Mouse (Mus musculus) intestine, postnatal 0 days (tissue): Measurements from ENCODE around the gene Meis1. TPM values are rescaled to one million over a fixed set of nuclear protein-coding genes. Genes with fewer than 3 reads are reported as not detected.

Experiments used
- ATAC-seq: fragments of 200-750 bp; cut with Nextera tagmentation; 2 replicates; pipeline ENCODE4 v1.8.0; 2017; ENCODE audit warnings: mild to moderate bottlenecking, moderate TSS enrichment, moderate library complexity
- H3K27ac ChIP-seq: fragments of 300-500 bp; sonication (generic); 2 replicates; pipeline ENCODE4 v1.5.1; 2014; ENCODE audit warnings: mild to moderate bottlenecking, low read depth, low read length, moderate library complexity
- H3K27me3 ChIP-seq: fragments of 300-500 bp; sonication (generic); replicated peaks from 2 replicates; pipeline ENCODE4 v1.6.1; 2014; ENCODE audit warnings: low read length, mixed read lengths; ENCODE audit not compliant: control insufficient read depth, insufficient read depth
- H3K36me3 ChIP-seq: fragments of 300-500 bp; sonication (generic); 2 replicates; pipeline ENCODE4 v1.6.1; 2014; ENCODE audit warnings: mild to moderate bottlenecking, moderate library complexity; ENCODE audit not compliant: control insufficient read depth, insufficient read depth
- H3K4me1 ChIP-seq: fragments of 300-500 bp; sonication (generic); replicated peaks from 2 replicates; pipeline ENCODE4 v1.6.1; 2014; ENCODE audit warnings: antibody characterized with exemption, low read length, mixed read lengths; ENCODE audit not compliant: control insufficient read depth, insufficient read depth
- H3K4me2 ChIP-seq: fragments of 300-500 bp; sonication (generic); replicated peaks from 2 replicates; pipeline ENCODE4 v1.6.1; 2014; ENCODE audit warnings: low read depth, mild to moderate bottlenecking, moderate library complexity
- H3K4me3 ChIP-seq: fragments of 300-500 bp; sonication (generic); 2 replicates; pipeline ENCODE4 v1.5.1; 2014; ENCODE audit warnings: low read depth, low read length
- H3K9ac ChIP-seq: fragments of 300-500 bp; sonication (generic); 2 replicates; pipeline ENCODE4 v1.6.1; 2014; ENCODE audit warnings: mild to moderate bottlenecking, low read depth, low read length
- H3K9me3 ChIP-seq: fragments of 300-500 bp; sonication (generic); 2 replicates; pipeline ENCODE4 v1.6.1; 2016; ENCODE audit warnings: mixed run types; ENCODE audit not compliant: control insufficient read depth
- CTCF ChIP-seq: sonication (generic); IDR thresholded peaks from 2 replicates; pipeline ENCODE4 v1.5.1; 2016; ENCODE audit warnings: low read depth, mild to moderate bottlenecking, control low read depth, antibody characterized with exemption, moderate library complexity
- WGBS: fragments of 180-500 bp; shearing (Covaris S2); extraction: QIAGEN DNeasy Blood & Tissue Kit; methylation state at CpG from one replicate; pipeline ENCODE4 v1.1.7; 2014; 5-methylcytosine and 5-hydroxymethylcytosine counted together
- polyA plus RNA-seq: library from polyadenylated mRNA; unstranded; fragments of >200 nt; fragmentation: Nextera tagmentation; extraction: Ambion mirVana; gene quantifications from 2 replicates; pipeline ENCODE4 v1.2.1, GENCODE M21; 2015

The Meis1 gene
- polyA plus RNA-seq, 1 experiment from 2014 or later: 22.9 TPM

DNA sequence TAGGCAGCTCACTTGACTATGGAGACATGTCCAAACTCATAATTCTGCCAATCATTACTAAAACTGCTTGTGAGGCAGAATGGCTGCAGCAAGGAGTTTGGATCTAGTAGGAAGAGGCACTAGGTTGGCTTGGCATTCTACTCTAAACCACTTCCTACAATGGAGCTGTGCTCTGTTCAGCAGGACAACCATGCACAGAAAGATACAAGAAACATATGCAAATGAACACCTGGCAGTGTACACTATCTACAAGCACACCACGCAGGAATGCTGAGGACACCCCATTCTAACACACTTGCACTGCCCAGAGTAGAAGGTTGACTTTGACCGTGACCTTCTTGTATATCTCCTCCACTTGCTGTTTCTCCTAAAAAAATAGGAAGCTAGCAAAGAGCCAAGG, 35.0 kb downstream of the Meis1 start:
- no peaks in the 10 kb centered on the region for H3K9me3 ChIP-seq
- H3K27me3 ChIP-seq: no peaks in the 10 kb centered on the region
- H3K4me2 ChIP-seq: no peak overlapping the region
- no peak overlapping the region for H3K27ac ChIP-seq
- WGBS: 74% methylated on average over 2 of the region's 2 CpGs
- TF ChIP-seq CTCF: no peak
- no peak overlapping the region for H3K9ac ChIP-seq
- ATAC-seq: no peak
- H3K4me1 ChIP-seq: 0 out of 2 replicates have a peak, but pooled peaks cover 6% of the 10 kb centered on the region
- peaks cover 14% of the 10 kb centered on the region for H3K36me3 ChIP-seq
- no peak overlapping the region for H3K4me3 ChIP-seq

DNA sequence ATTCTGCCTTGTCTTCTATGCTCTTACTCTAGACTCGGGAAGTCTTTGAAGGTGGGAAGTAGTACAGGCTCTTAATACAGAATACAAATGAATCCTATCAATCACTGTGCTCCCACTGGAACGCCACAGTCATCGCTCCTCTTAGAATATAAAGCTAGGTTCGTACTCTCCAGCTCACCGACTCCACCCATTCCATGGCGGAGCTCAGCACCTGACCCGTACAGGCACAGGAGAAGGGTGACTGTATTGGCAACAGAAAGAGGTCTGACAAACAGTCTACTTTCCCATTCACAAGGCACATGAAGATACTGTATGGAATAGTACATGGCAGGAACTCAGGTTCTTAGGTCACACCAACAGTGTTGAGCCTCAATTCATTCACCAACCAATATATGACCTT, 35.5 kb downstream of the Meis1 start:
- no peaks in the 10 kb centered on the region for H3K27me3 ChIP-seq
- ATAC-seq: no peak
- WGBS: 80% methylated on average over 7 of the region's 7 CpGs

DNA sequence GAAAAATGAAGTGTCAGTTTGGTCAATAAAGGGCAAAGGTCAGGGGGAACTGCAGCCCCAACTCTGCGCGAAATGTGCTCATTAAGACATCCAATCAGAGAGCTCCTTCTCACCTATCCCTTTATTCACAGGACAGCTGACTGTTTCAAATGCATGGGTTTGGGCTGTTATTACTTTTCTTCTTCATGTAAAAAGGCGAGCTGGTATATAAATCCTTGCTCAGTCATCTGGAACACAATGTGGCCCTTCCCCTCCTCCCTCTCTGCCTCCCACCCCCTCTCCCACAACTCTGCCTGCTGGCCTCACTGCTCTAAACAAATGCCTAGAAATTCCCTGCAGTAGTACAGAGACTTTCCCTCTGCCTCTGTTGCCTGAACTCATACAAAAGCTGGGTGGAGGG, 36.5 kb downstream of the Meis1 start:
- H3K9ac ChIP-seq: no peak overlapping the region
- no peak overlapping the region for H3K4me3 ChIP-seq
- no peak overlapping the region for H3K4me2 ChIP-seq
- TF ChIP-seq CTCF: no peak
- H3K9me3 ChIP-seq: no peaks in the 10 kb centered on the region
- H3K27me3 ChIP-seq: no peaks in the 10 kb centered on the region
- 0 out of 2 replicates have a peak, but pooled peaks cover 6% of the 10 kb centered on the region for H3K4me1 ChIP-seq
- ATAC-seq: no peak
- WGBS: 43% methylated on average over 3 of the region's 3 CpGs
- no peak overlapping the region for H3K27ac ChIP-seq
- peaks cover 9% of the 10 kb centered on the region; the same call in 1 of the 2 replicates for H3K36me3 ChIP-seq

More for the DNA sequence above, 35.5 kb downstream of the Meis1 start:
- Histone ChIP-seq H3K27ac (no peak overlapping the region), H3K9ac (no peak overlapping the region), H3K36me3 (peaks cover 14% of the 10 kb centered on the region), H3K4me3 (no peak overlapping the region), H3K4me1 (0 out of 2 replicates have a peak, but pooled peaks cover 6% of the 10 kb centered on the region), H3K4me2 (no peak overlapping the region), H3K9me3 (no peaks in the 10 kb centered on the region)
- TF ChIP-seq CTCF: no peak

DNA sequence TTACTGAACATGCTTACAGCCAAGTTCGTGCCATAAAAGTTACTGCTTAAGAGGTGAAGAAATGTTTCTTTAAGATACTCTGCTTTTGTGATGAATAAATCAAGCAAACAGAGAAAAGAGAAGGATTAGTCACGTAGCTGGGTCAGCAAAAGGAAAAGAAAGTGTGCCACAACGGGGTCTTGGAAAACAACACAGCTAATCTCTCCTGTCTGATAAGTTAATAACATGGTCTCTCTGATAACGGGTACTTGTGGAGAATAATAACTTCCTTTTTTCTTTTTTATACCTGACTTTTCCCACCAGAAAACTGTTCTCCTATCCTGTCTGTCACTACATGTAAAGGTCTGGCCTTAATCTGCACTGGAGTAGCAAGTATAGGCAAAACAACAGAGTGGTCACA, 37.4 kb downstream of the Meis1 start:
- no peak overlapping the region for H3K4me3 ChIP-seq
- H3K36me3 ChIP-seq: peaks cover 9% of the 10 kb centered on the region; the same call in 1 of the 2 replicates

DNA sequence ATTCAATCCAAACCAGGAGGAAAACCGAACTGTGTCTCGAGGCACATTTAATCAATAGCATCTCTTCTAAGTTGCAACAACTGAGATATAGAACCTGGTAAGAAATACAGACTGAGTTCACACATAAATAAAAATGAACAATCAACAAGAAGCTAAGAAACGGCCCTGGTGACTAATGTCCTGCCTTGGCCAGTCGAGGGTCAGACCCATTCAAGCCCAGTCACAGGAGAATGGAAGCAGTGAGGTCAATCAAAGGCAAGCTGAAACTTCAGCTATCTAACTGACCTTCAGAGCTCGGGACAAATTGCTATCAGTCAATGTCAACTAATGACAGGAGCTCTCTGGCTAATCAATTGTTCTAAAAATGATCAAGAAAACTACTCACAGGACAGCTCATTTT, 38.2 kb downstream of the Meis1 start:
- Histone ChIP-seq H3K9ac (no peak overlapping the region), H3K9me3 (no peaks in the 10 kb centered on the region), H3K4me3 (no peak overlapping the region), H3K27ac (no peak overlapping the region), H3K4me2 (no peak overlapping the region), H3K27me3 (no peaks in the 10 kb centered on the region), H3K36me3 (peaks cover 2% of the 10 kb centered on the region; the same call in 1 of the 2 replicates), H3K4me1 (0 out of 2 replicates have a peak, but pooled peaks cover 6% of the 10 kb centered on the region)
- WGBS: 55% methylated on average over 5 of the region's 5 CpGs
- ATAC-seq: no peak
- TF ChIP-seq CTCF: no peak

More for the DNA sequence above, 37.4 kb downstream of the Meis1 start:
- Histone ChIP-seq H3K27ac (no peak overlapping the region), H3K9me3 (no peaks in the 10 kb centered on the region), H3K4me2 (no peak overlapping the region), H3K9ac (no peak overlapping the region), H3K4me1 (0 out of 2 replicates have a peak, but pooled peaks cover 6% of the 10 kb centered on the region), H3K27me3 (no peaks in the 10 kb centered on the region)
- WGBS: 42% methylated on average over 4 of the region's 4 CpGs
- no peak for TF ChIP-seq CTCF
- no peak for ATAC-seq

DNA sequence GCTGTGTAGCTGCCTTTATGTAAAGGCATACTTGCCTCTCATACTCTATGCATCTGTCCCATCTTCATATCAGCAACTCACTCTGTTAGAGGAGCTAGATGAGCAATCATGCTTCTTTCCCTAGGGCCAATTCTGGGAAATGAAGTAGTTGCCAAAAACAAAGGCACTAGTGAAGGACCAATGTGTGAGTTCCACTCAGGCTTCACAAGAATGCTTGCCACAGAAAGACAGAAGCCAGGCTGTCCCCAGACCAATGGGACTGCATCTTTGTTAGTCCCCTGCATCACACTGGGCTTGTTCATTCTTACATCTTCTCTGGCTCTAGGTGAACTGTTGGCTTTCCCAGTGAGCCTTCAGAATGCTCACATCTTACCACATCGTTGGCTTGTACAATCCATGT, 43.7 kb downstream of the Meis1 start:
- Histone ChIP-seq H3K4me2 (no peak overlapping the region), H3K9me3 (no peaks in the 10 kb centered on the region), H3K27me3 (no peaks in the 10 kb centered on the region), H3K4me1 (no peaks in the 10 kb centered on the region), H3K9ac (no peak overlapping the region), H3K36me3 (no peaks in the 10 kb centered on the region), H3K4me3 (no peak overlapping the region), H3K27ac (no peak overlapping the region)
- WGBS: 94% methylated on average over 1 of the region's 1 CpGs
- no peak for TF ChIP-seq CTCF
- ATAC-seq: no peak

DNA sequence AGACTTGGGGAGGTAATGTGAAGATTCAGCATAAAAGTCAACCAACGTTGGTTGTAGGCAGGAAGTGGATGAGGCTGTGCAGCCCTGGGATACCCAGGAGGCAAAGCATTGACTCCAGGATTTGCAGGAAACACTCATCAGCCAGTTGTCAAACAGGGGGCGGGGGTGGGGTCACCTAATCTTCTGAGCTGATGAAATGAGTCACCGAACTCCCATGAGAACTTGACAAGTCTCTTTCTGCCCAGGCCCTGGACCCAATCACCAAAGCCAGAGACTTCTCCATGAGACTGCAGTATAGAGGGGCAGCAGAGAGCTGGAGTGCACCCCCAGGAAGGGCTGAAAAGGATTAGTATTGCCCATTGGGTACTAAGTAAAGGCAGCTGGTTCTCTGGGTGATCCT, 45.0 kb downstream of the Meis1 start:
- WGBS: 35% methylated on average over 3 of the region's 3 CpGs
- H3K27me3 ChIP-seq: no peaks in the 10 kb centered on the region
- H3K36me3 ChIP-seq: no peaks in the 10 kb centered on the region
- H3K9me3 ChIP-seq: no peaks in the 10 kb centered on the region
- no peaks in the 10 kb centered on the region for H3K4me1 ChIP-seq
- H3K9ac ChIP-seq: no peak overlapping the region
- no peak for ATAC-seq
- no peak overlapping the region for H3K27ac ChIP-seq
- H3K4me3 ChIP-seq: no peak overlapping the region
- H3K4me2 ChIP-seq: no peak overlapping the region
- no peak for TF ChIP-seq CTCF
